Mouse (Mus musculus) midbrain, embryonic 15.5 days (tissue): ENCODE results near the gene C1ql4. TPM values are rescaled to one million over a fixed set of nuclear protein-coding genes. Genes with fewer than 3 reads are reported as not detected.

Experiments used
- ATAC-seq: fragments of 200-750 bp; cut with Nextera tagmentation; replicated peaks from 2 replicates; pipeline ENCODE4 v1.8.0; 2017; ENCODE audit warnings: moderate TSS enrichment
- H3K27ac ChIP-seq: fragments of 300-500 bp; sonication (generic); 2 replicates; pipeline ENCODE4 v1.5.1; 2015; ENCODE audit warnings: mild to moderate bottlenecking, inconsistent platforms
- H3K27me3 ChIP-seq: fragments of 300-500 bp; sonication (generic); replicated peaks from 2 replicates; pipeline ENCODE4 v1.6.1; 2015; ENCODE audit warnings: inconsistent platforms
- H3K36me3 ChIP-seq: fragments of 300-500 bp; sonication (generic); replicated peaks from 2 replicates; pipeline ENCODE4 v1.6.1; 2015; ENCODE audit warnings: inconsistent platforms
- H3K4me1 ChIP-seq: fragments of 300-500 bp; sonication (generic); 2 replicates; pipeline ENCODE4 v1.6.1; 2015; ENCODE audit warnings: inconsistent platforms
- H3K4me2 ChIP-seq: fragments of 300-500 bp; sonication (generic); 2 replicates; pipeline ENCODE4 v1.6.1; 2015; ENCODE audit warnings: inconsistent platforms, mild to moderate bottlenecking, moderate library complexity
- H3K4me3 ChIP-seq: fragments of 300-500 bp; sonication (generic); 2 replicates; pipeline ENCODE4 v1.5.1; 2015; ENCODE audit warnings: mild to moderate bottlenecking, inconsistent platforms
- H3K9ac ChIP-seq: fragments of 300-500 bp; sonication (generic); 2 replicates; pipeline ENCODE4 v1.6.1; 2015; ENCODE audit warnings: mild to moderate bottlenecking, inconsistent platforms
- H3K9me3 ChIP-seq: fragments of 300-500 bp; sonication (generic); 2 replicates; pipeline ENCODE4 v1.6.1; 2016; ENCODE audit warnings: inconsistent platforms
- WGBS: fragments of 180-500 bp; shearing (Covaris S2); methylation state at CpG from one replicate; pipeline ENCODE4 v1.1.7; 2015; ENCODE audit warnings: mixed read lengths; 5-methylcytosine and 5-hydroxymethylcytosine counted together
- polyA plus RNA-seq: library from polyadenylated mRNA; unstranded; fragments of >200 nt; fragmentation: Nextera tagmentation; extraction: Ambion mirVana; gene quantifications from 2 replicates; pipeline ENCODE4 v1.2.1, GENCODE M21; 2015

Gene C1ql4
- polyA plus RNA-seq, 1 experiment from 2014 or later, result 12.4 TPM

DNA sequence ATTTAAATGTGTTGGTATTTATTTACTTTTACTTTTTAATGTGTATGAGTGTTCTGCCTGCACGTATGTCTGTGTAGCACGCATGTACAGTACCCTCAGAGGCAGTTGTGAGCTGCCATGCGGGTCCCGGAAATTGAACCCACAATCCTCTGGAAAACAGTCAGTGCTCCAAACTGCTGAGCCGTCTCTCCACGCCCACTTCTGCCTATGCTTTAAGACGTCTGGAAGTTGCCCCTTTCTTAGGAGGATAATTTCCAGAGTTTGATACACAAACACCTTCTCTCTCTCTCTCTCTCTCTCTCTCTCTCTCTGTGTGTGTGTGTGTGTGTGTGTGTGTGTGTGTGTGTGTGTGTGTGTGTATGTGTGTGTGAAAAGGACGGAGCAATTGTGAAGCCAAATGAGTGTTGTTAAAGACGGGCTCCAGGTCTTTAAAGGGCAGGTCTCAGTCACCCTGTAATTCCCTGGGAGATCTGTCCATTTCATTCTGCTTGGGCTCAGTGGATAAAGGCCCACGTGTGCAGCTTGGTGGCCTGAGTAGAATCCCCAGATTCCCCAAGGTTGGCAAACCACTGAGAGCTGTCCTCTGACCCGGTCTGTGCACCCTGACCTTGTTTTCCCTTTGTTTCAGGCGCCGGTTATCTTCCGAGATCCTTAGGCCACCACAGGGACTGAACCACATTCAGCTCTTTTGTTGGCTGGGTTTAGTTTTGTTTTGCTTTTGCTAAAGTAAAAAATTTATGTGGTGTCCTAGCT is 26.9 kb upstream of the C1ql4 start:
- H3K9ac ChIP-seq, result no peak overlapping the region
- 42% methylated on average over 14 of the region's 14 CpGs for WGBS
- no peak for ATAC-seq
- H3K27me3 ChIP-seq, result no peaks in the 10 kb centered on the region
- no peaks in the 10 kb centered on the region for H3K4me1 ChIP-seq
- H3K4me2 ChIP-seq, result no peak overlapping the region
- no peaks in the 10 kb centered on the region for H3K9me3 ChIP-seq
- no peak overlapping the region for H3K27ac ChIP-seq
- H3K36me3 ChIP-seq, result no peaks in the 10 kb centered on the region
- H3K4me3 ChIP-seq, result no peak overlapping the region

DNA sequence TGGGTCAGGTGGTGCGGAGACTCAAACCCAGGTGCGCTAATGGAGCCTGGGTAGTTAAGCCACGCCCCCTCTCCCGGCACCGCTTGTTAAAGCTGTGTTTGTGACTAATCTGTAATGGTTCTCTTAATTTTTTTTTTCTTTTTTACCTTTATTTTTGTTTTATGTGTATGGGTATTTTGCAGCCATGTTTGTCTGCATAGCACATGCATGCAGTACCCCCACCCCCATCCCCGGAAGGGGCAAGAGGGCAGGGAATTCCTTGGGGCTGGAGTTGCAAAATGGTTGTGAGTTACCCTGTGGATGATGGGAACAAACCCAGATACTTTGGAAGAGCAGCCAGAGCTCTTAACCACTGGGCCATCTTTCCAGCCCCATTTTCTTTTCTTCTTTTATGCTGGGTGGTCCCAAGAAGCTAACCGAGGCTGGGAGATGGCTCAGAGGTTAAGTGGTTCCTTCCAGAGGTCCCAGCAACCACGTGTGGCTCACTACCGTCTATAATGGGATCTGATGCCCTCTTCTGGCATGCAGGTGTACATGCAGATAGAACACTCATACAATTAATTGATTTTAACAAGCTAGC is 25.9 kb upstream of the C1ql4 start:
- peak overlapping the region; percentile 18 for H3K4me2 ChIP-seq
- H3K27me3 ChIP-seq, result no peaks in the 10 kb centered on the region
- H3K9me3 ChIP-seq, result no peaks in the 10 kb centered on the region
- H3K36me3 ChIP-seq, result no peaks in the 10 kb centered on the region
- no peak overlapping the region for H3K9ac ChIP-seq
- H3K4me3 ChIP-seq, result no peak overlapping the region
- H3K4me1 ChIP-seq, result no peaks in the 10 kb centered on the region
- ATAC-seq, result no peak
- no peak overlapping the region for H3K27ac ChIP-seq
- 8% methylated on average over 9 of the region's 9 CpGs for WGBS

DNA sequence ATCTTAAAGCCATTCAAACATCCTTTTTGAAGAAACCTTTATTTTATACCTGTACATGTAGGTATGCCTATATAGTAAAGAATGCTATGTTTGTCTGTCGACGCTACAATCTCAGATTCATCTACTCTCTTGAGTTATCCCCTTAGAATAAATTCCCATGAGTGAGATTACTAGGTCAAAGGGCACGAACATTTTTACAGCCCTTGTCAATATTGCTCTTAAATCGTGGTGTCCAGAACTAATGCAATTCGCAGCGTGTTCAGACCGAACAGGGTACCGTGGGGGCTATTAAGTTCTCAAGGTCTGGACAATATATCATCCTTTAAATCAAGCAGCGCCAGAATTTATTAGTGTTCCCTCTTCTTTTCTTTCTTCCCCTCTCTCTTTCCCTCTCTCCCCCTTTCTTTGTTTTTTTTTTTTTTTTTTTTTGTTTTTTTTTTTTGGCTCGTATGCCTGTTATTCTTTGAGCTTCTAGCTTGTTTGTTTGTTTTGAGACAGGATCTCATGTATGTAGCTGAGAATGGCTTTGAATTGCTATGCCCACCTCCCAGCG is 25.3 kb upstream of the C1ql4 start:
- ATAC-seq, result no peak
- Histone ChIP-seq H3K27me3 (no peaks in the 10 kb centered on the region), H3K27ac (no peak overlapping the region), H3K4me3 (no peak overlapping the region), H3K9me3 (no peaks in the 10 kb centered on the region), H3K4me1 (no peaks in the 10 kb centered on the region), H3K36me3 (no peaks in the 10 kb centered on the region), H3K9ac (no peak overlapping the region), H3K4me2 (peak overlapping the region; percentile 18)
- WGBS, result 62% methylated on average over 11 of the region's 11 CpGs

DNA sequence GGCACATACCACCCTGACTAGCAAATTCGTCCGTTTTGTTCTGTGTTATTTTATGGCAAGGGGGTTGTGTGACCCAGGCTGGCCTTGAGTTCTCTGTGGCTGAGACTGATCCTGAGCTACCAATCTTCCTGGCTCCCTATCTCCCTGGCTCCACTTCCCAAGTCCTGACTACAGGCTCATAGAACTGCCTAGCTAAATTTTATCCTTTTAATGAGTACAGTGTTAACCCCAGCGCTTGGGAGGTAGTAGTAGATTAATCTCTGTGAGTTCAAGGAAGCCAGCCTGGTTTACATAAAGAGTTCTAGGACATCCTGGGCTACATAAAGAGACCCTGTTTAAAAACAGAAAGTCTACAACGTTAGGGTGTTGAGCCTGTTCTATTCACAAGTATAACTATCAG is 24.2 kb upstream of the C1ql4 start:
- no peak for ATAC-seq

DNA sequence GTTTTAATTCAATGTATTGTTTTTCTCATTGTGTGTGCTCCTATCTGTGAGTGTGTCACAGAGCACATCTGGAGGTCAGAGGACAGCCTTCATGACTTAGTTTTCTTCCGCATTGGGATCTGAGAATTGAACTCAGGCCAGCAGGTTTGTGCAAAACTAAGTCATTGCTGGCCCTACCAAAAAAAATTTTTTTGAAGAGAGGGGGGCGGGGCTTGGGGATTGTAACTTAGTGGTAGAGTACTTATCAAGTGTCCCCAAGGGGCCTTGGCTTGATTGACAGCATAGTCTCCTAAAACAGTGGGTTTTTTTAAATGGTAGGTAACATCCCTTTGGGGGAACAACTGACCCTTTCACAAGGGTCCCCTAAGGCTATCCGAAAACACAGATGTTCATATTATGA is 23.5 kb upstream of the C1ql4 start:
- no peak for ATAC-seq
- Histone ChIP-seq H3K27me3 (no peaks in the 10 kb centered on the region), H3K9me3 (no peaks in the 10 kb centered on the region), H3K27ac (no peak overlapping the region), H3K36me3 (no peaks in the 10 kb centered on the region), H3K4me2 (no peak overlapping the region), H3K4me3 (no peak overlapping the region), H3K4me1 (no peaks in the 10 kb centered on the region), H3K9ac (no peak overlapping the region)
- 79% methylated on average over 3 of the region's 3 CpGs for WGBS

More for the DNA sequence above, 24.2 kb upstream of the C1ql4 start:
- no peaks in the 10 kb centered on the region for H3K36me3 ChIP-seq
- H3K4me1 ChIP-seq, result no peaks in the 10 kb centered on the region
- H3K4me3 ChIP-seq, result no peak overlapping the region
- WGBS, result 66% methylated on average over 4 of the region's 4 CpGs
- H3K27ac ChIP-seq, result no peak overlapping the region
- H3K27me3 ChIP-seq, result no peaks in the 10 kb centered on the region
- H3K4me2 ChIP-seq, result no peak overlapping the region
- H3K9ac ChIP-seq, result no peak overlapping the region
- no peaks in the 10 kb centered on the region for H3K9me3 ChIP-seq

DNA sequence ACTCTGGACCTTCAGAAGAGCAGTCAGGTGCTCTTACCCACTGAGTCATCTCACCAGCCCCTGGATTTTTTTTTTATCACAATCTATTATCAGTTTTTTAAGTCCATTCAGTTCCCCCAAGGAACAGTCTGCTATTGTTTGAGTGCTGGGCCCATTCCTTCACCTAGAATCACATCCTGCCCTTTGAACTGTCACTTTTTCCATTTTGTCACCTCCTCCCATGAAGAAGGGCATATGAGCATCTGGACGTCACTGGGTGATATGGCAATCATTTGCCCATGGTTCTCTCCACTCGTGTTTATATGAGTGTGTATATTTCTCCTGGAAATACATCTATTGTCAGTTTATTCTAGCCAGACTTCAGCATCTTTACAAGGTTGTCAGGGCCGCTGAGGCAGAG is 20.2 kb upstream of the C1ql4 start:
- Histone ChIP-seq H3K4me1 (no peaks in the 10 kb centered on the region), H3K27ac (no peak overlapping the region), H3K4me3 (no peak overlapping the region), H3K9me3 (no peaks in the 10 kb centered on the region), H3K27me3 (no peaks in the 10 kb centered on the region), H3K4me2 (no peak overlapping the region), H3K9ac (no peak overlapping the region), H3K36me3 (no peaks in the 10 kb centered on the region)
- ATAC-seq, result no peak
- WGBS, result 79% methylated on average over 3 of the region's 3 CpGs

DNA sequence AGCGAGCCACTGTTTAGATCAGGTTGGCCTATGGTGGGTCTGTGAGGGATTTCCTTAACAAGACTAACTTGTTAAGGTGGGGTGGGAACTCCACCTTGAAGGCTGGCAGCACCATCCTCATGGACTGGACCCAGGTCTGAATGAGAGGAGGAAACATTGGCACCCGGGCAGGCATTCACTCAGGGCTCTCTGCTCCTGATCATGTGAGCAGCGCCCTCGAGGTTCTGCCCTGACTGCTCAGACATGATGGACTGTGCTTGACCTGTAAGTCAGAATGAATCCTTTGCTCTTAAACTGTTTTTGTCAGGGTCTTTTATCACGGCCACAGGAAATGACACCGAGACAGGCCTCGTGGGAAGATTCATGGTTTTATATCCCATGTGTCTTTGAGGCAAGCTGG is 17.6 kb upstream of the C1ql4 start:
- no peaks in the 10 kb centered on the region for H3K4me1 ChIP-seq
- H3K27me3 ChIP-seq, result no peaks in the 10 kb centered on the region
- WGBS, result 87% methylated on average over 7 of the region's 7 CpGs
- no peak overlapping the region for H3K9ac ChIP-seq
- H3K4me2 ChIP-seq, result no peak overlapping the region
- H3K27ac ChIP-seq, result no peak overlapping the region
- no peaks in the 10 kb centered on the region for H3K36me3 ChIP-seq
- H3K4me3 ChIP-seq, result no peak overlapping the region
- ATAC-seq, result no peak
- no peaks in the 10 kb centered on the region for H3K9me3 ChIP-seq

DNA sequence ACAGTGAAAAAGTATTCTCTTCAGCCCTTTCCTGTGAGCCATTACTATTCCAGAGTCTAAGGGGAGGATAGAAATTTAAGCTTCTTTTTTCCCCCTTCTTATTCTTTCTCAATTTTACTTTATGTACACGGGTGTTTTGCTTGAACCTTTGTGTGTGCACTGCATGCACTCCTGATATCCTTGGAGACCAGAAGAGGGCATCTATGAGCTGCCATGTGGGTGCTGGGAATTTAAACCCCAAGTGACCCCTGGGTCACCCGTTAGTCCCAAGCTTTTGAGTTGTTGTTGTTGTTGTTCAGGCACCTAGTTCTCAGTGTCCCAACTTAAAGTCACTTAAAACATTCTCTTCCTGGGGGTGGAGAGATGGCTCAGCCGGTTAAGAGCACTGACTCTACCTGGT is 12.4 kb upstream of the C1ql4 start:
- Histone ChIP-seq H3K27me3 (peaks cover 45% of the 10 kb centered on the region), H3K27ac (no peak overlapping the region), H3K36me3 (no peaks in the 10 kb centered on the region), H3K9ac (no peak overlapping the region), H3K9me3 (no peaks in the 10 kb centered on the region), H3K4me3 (no peak overlapping the region), H3K4me2 (no peak overlapping the region), H3K4me1 (peaks cover 38% of the 10 kb centered on the region)
- whole genome bisulfite sequencing, result 49% methylated on average over 3 of the region's 3 CpGs
- ATAC-seq, result no peak

DNA sequence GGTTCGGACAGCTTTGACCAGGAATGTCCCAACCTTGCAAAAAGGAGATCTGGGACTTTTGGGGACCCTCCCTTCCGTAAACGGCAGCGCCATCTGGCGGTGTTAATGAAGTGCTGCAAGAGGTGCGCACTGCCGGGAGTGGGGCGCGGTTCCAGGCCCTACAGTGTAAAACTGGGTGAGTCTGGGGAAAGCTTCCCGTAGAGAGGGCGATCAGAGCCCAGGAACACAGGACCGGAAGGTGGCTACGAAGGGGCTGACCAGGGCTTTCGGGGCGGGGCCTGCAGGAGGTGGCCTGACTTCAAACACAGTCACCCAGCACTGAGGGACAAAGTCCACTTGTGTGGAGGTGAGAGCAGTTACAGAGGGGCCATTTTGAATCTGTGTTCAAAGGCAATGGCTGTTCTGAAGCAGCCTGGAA is 11.5 kb upstream of the C1ql4 start:
- no peaks in the 10 kb centered on the region for H3K9me3 ChIP-seq
- H3K4me3 ChIP-seq, result 0 out of 2 replicates have a peak overlapping the region, but pooled peaks have one; percentile 8
- H3K27ac ChIP-seq, result no peak overlapping the region
- peaks cover 44% of the 10 kb centered on the region for H3K4me1 ChIP-seq
- H3K36me3 ChIP-seq, result no peaks in the 10 kb centered on the region
- peak; percentile 66 for ATAC-seq
- H3K4me2 ChIP-seq, result peak overlapping the region; percentile 23
- 0% methylated on average over 15 of the region's 15 CpGs for WGBS
- no peak overlapping the region for H3K9ac ChIP-seq
- peaks cover 45% of the 10 kb centered on the region for H3K27me3 ChIP-seq

DNA sequence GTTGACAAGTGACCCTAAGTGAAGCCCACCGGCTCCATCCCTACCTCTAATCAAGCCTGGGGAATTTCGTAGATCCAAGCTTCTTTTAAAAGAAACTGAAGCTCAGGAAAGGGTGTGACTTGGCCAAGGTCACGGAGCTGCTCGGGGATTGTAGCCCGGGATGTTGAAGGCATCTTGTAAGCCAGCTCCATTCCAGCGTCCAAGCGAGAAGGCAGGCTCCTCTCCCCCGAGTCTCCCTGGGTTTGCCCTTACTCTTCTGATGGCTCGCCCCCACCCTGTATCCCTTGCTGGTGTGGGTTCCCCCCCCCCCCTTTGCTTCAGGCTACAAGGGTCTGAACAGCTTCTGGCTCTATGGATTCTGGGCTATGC is 10.9 kb upstream of the C1ql4 start:
- Histone ChIP-seq H3K36me3 (no peaks in the 10 kb centered on the region), H3K4me1 (peaks cover 49% of the 10 kb centered on the region), H3K9me3 (no peaks in the 10 kb centered on the region), H3K9ac (no peak overlapping the region; the same call in 1 of the 2 replicates), H3K4me3 (peak overlapping the region; percentile 34), H3K4me2 (peak overlapping the region; percentile 70), H3K27ac (no peak overlapping the region), H3K27me3 (peaks cover 45% of the 10 kb centered on the region)
- 1% methylated on average over 9 of the region's 9 CpGs for WGBS
- no peak for ATAC-seq

DNA sequence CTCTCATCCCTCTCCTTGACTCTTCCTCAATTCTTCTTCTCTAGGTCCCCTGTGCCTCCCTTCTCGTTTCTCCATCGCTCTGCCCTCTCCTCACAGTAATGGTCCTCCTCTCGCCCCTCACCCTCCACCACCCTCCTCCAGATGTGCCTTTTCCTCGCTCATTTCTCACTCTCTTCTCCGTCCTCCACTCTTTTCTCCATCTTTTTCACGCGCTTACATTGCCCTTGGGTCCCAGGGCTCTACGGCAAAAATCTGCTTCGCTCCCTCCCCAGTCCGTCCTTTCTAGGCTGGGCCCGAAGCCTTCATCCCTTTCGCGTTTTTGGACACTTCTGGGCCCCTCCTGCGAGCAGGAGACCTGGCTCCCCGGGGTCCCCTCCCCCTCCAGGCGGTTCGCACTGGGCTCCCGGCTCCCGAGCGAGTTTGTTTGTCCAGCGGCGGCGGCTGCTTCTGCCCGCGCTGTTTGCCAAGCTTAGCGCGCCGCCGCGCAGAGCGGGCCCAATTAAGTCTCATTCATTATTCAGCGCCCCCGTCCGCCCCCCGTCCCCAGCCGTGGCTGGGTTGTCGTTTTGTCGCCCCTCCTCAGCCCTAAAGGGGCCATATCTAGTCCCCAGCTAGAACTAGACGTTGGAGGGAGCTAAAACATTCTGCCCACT is 10.3 kb upstream of the C1ql4 start:
- WGBS, result under 1% methylated on average over 39 of the region's 39 CpGs
- H3K36me3 ChIP-seq, result no peaks in the 10 kb centered on the region
- peak overlapping the region; percentile 5; the same call in 1 of the 2 replicates for H3K9ac ChIP-seq
- no peak overlapping the region for H3K27ac ChIP-seq
- peak overlapping the region; percentile 70 for H3K4me2 ChIP-seq
- H3K27me3 ChIP-seq, result peaks cover 46% of the 10 kb centered on the region
- peak overlapping the region; percentile 34 for H3K4me3 ChIP-seq
- no peak for ATAC-seq
- peaks cover 53% of the 10 kb centered on the region for H3K4me1 ChIP-seq
- H3K9me3 ChIP-seq, result no peaks in the 10 kb centered on the region

DNA sequence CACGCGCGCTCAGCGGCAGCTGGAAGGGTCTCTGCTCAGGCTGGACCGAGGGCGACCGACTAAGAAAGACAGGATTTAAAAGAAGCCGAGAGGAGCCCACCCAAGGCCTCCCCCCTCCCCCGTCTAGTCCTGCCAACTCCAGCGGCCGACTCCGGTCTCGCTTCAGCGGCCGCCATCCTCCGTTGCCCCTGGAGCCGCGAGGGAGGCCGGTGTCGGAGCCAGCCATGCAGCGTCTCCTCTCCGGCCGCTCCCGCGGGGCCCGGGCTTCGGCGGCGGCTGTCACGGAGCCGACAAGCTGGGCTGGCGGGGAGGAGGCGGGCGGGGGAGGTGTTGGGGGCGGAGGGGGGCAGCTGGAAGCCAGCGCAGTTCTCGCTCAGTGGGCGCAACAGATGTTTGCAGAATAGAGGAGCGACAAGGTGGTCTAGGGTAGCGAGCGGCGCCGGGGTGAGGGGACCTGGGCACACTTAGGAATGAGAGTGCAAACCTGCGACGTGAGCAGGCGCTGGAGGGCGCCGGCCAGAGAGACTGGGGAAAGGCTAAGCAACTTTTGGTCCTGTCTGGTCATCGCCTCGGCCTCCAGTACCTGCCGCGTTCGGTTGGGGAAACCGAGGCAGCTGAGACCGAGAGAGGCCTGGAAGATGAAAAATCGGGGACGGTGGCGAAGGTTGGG is 9.3 kb upstream of the C1ql4 start:
- peaks cover 56% of the 10 kb centered on the region for H3K27me3 ChIP-seq
- peak overlapping the region; percentile 34 for H3K4me3 ChIP-seq
- H3K9ac ChIP-seq, result peak overlapping the region; percentile 27; the same call in 1 of the 2 replicates
- ATAC-seq, result no peak
- H3K36me3 ChIP-seq, result no peaks in the 10 kb centered on the region
- WGBS, result under 1% methylated on average over 50 of the region's 58 CpGs
- H3K27ac ChIP-seq, result no peak overlapping the region
- H3K9me3 ChIP-seq, result no peaks in the 10 kb centered on the region
- peak overlapping the region; percentile 70 for H3K4me2 ChIP-seq
- peaks cover 53% of the 10 kb centered on the region for H3K4me1 ChIP-seq
